Mouse (Mus musculus): ENCODE results near the gene Rnf115. TPM values are rescaled to one million over a fixed set of nuclear protein-coding genes. Genes with fewer than 3 reads are reported as not detected.
"Not testable (repeated sequence)": the region's sequence is repeated elsewhere in the genome, so short reads cannot be mapped to it uniquely, and the experiment has no call there.

The Rnf115 gene
- polyA plus RNA-seq, 1 experiment from 2014 or later: 59.6 TPM

DNA sequence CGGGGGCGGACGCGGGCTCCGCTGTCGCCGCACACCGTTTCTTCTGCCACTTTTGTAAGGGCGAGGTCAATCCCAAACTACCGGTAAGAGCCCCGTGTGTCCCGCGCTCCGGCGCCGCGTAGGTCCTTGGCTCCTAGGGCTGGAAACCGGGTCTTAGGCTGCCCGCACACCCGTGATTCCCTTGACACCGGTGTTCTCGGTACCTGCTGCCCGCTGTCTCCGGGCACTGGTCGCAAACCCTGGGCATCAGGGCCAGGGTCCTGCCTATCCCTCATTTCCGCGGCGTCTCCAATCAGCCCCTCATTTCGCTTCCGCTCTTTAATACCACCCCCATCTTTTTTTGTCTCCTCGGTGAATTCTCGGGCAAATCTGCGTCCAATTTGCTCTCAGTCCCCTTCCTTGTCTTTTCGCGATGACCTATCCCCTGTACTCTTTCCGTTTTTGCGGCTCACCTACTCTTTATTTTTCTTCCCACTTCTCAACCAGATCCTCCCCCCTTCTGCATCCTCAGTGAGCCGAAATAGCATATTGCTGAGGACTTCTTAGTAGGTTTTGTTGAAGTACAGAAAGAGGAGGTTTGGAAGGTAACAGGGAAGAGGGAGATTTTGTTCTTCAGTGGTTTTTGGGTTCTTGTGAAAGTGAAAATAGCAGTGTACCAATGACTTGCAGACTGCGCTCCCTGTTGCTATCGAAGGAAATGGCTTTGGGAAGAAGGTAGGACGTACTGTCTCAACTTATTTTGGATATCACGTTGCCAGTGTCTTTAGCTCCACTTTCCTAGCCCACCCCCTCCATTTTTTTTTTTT lies 567 bp downstream of the Rnf115 start:
- Histone ChIP-seq H3K27ac (peak overlapping the region; percentile 91), H3K4me3 (peak overlapping the region; percentile 90), H3K27me3 (ENCODE audit: insufficient read depth, poor library complexity, severe bottlenecking) (no peaks in the 10 kb centered on the region), H3K4me1 (peaks cover 29% of the 10 kb centered on the region), H3K9me3 (no peaks in the 10 kb centered on the region), H3K36me3 (peaks cover 14% of the 10 kb centered on the region)
- DNase-seq (ENCODE audit: low spot score): no peak
- WGBS: under 1% methylated on average over 42 of the region's 42 CpGs

GRCm38 (mm10) chr3:96728634-96729402 lies 1.4 kb downstream of the Rnf115 start:
- Histone ChIP-seq H3K27me3 (ENCODE audit: insufficient read depth, poor library complexity, severe bottlenecking) (no peaks in the 10 kb centered on the region), H3K9me3 (no peaks in the 10 kb centered on the region), H3K27ac (peak overlapping the region; percentile 91), H3K4me1 (peaks cover 29% of the 10 kb centered on the region), H3K4me3 (peak overlapping the region; percentile 90), H3K36me3 (peaks cover 6% of the 10 kb centered on the region)
- WGBS: 51% methylated on average over 7 of the region's 7 CpGs
- DNase-seq (ENCODE audit: low spot score): peak; percentile 55

DNA sequence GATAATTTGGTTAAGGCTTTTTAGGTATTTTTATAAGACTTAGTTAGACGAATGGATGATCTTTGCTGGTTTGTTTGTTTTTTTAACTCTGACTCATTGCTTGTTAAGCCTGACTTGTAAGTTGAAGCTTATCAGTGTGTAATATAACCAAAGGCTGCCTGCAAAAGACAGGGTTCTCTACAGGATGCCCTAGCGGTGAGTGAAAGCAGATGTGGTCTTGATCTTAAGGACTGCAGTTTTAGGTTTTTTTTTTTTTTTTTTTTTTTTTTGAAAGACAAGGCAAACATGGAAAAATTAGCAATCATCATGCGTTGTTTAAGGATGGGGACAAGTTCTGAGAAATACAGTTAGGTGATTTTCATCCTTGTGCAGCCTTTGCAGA lies 1.9 kb downstream of the Rnf115 start:
- 37% methylated on average over 3 of the region's 3 CpGs for WGBS
- no peak overlapping the region; the same call in 1 of the 2 replicates for H3K4me3 ChIP-seq

DNA sequence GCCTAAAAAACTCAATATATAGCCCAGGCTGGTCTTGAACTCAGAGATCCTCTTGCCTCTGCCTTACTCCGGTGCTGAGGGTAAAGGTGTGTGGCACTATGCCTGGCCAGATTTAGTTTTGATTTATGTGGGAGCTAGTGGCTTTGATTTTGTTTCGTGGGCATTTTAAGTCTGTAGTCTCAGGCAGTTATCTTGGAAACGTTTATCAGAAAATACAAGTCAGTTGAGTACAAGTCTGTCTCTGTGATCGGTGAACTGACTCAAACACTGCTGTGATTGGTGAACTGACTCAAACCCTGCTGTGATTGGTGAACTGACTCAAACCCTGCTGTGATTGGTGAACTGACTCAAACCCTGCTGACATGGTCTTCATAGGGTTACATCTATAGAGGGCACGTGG lies 3.3 kb downstream of the Rnf115 start:
- Histone ChIP-seq H3K27me3 (ENCODE audit: insufficient read depth, poor library complexity, severe bottlenecking) (no peaks in the 10 kb centered on the region), H3K27ac (no peak overlapping the region), H3K36me3 (no peaks in the 10 kb centered on the region), H3K4me1 (peaks cover 32% of the 10 kb centered on the region), H3K4me3 (no peak overlapping the region), H3K9me3 (no peaks in the 10 kb centered on the region)
- no peak for DNase-seq (ENCODE audit: low spot score)
- WGBS: 55% methylated on average over 5 of the region's 5 CpGs

More for the DNA sequence above, 1.9 kb downstream of the Rnf115 start:
- DNase-seq (ENCODE audit: low spot score): no peak
- Histone ChIP-seq H3K27ac (no peak overlapping the region), H3K27me3 (ENCODE audit: insufficient read depth, poor library complexity, severe bottlenecking) (no peaks in the 10 kb centered on the region), H3K9me3 (no peaks in the 10 kb centered on the region), H3K36me3 (peaks cover 5% of the 10 kb centered on the region; the same call in 1 of the 2 replicates), H3K4me1 (peaks cover 30% of the 10 kb centered on the region)

GRCm38 (mm10) chr3:96733984-96734383 lies 6.5 kb downstream of the Rnf115 start:
- Histone ChIP-seq H3K4me3 (no peak overlapping the region), H3K27me3 (ENCODE audit: insufficient read depth, poor library complexity, severe bottlenecking) (no peaks in the 10 kb centered on the region), H3K36me3 (no peaks in the 10 kb centered on the region), H3K27ac (no peak overlapping the region), H3K4me1 (peaks cover 37% of the 10 kb centered on the region), H3K9me3 (no peaks in the 10 kb centered on the region)
- WGBS: 92% methylated on average over 1 of the region's 1 CpGs
- no peak for DNase-seq (ENCODE audit: low spot score)

GRCm38 (mm10) chr3:96735200-96735599 lies 7.7 kb downstream of the Rnf115 start:
- Histone ChIP-seq H3K36me3 (no peaks in the 10 kb centered on the region), H3K4me1 (peaks cover 28% of the 10 kb centered on the region), H3K4me3 (no peak overlapping the region), H3K27me3 (ENCODE audit: insufficient read depth, poor library complexity, severe bottlenecking) (no peaks in the 10 kb centered on the region), H3K27ac (no peak overlapping the region), H3K9me3 (no peaks in the 10 kb centered on the region)
- 81% methylated on average over 2 of the region's 2 CpGs for WGBS
- no peak for DNase-seq (ENCODE audit: low spot score)

GRCm38 (mm10) chr3:96737013-96737740 lies 9.7 kb downstream of the Rnf115 start:
- H3K9me3 ChIP-seq: no peaks in the 10 kb centered on the region
- no peak overlapping the region for H3K4me3 ChIP-seq
- no peaks in the 10 kb centered on the region for H3K36me3 ChIP-seq
- WGBS: 42% methylated on average over 1 of the region's 1 CpGs
- H3K27ac ChIP-seq: no peak overlapping the region
- no peaks in the 10 kb centered on the region for H3K27me3 ChIP-seq (ENCODE audit: insufficient read depth, poor library complexity, severe bottlenecking)
- H3K4me1 ChIP-seq: peaks cover 16% of the 10 kb centered on the region; the same call in 1 of the 2 replicates
- no peak for DNase-seq (ENCODE audit: low spot score)

GRCm38 (mm10) chr3:96737995-96738394 lies 10.5 kb downstream of the Rnf115 start:
- Histone ChIP-seq H3K36me3 (no peaks in the 10 kb centered on the region), H3K4me1 (peaks cover 18% of the 10 kb centered on the region; the same call in 1 of the 2 replicates), H3K4me3 (no peak overlapping the region), H3K9me3 (no peaks in the 10 kb centered on the region), H3K27ac (no peak overlapping the region), H3K27me3 (ENCODE audit: insufficient read depth, poor library complexity, severe bottlenecking) (no peaks in the 10 kb centered on the region)
- 89% methylated on average over 1 of the region's 1 CpGs for WGBS
- no peak for DNase-seq (ENCODE audit: low spot score)

GRCm38 (mm10) chr3:96740279-96740678 lies 12.8 kb downstream of the Rnf115 start:
- H3K27me3 ChIP-seq (ENCODE audit: insufficient read depth, poor library complexity, severe bottlenecking); DNase-seq (ENCODE audit: low spot score): not testable (repeated sequence)
- peaks cover 15% of the 10 kb centered on the region; the same call in 1 of the 2 replicates for H3K4me1 ChIP-seq

GRCm38 (mm10) chr3:96744348-96744747 lies 16.9 kb downstream of the Rnf115 start:
- Histone ChIP-seq H3K4me3 (no peak overlapping the region), H3K9me3 (no peaks in the 10 kb centered on the region), H3K27me3 (ENCODE audit: insufficient read depth, poor library complexity, severe bottlenecking) (no peaks in the 10 kb centered on the region), H3K4me1 (peaks cover 9% of the 10 kb centered on the region; the same call in 1 of the 2 replicates), H3K27ac (no peak overlapping the region), H3K36me3 (no peaks in the 10 kb centered on the region)
- no peak for DNase-seq (ENCODE audit: low spot score)
- WGBS: 99% methylated on average over 3 of the region's 3 CpGs

More at GRCm38 (mm10) chr3:96740279-96740678, 12.8 kb downstream of the Rnf115 start:
- not testable (repeated sequence) for H3K36me3 ChIP-seq, H3K9me3 ChIP-seq, H3K27ac ChIP-seq, H3K4me3 ChIP-seq

- WGBS: 48% methylated on average over 1 of the region's 1 CpGs
- no peak for DNase-seq (ENCODE audit: low spot score)
Measured at GRCm38 (mm10) chr3:96746829-96747228, 19.4 kb downstream of the Rnf115 start.

GRCm38 (mm10) chr3:96755935-96756334 lies 28.5 kb downstream of the Rnf115 start:
- Histone ChIP-seq H3K9me3 (no peaks in the 10 kb centered on the region), H3K27ac (no peak overlapping the region), H3K4me1 (peaks cover 6% of the 10 kb centered on the region; the same call in 1 of the 2 replicates), H3K4me3 (no peak overlapping the region), H3K27me3 (ENCODE audit: insufficient read depth, poor library complexity, severe bottlenecking) (no peaks in the 10 kb centered on the region), H3K36me3 (peaks cover 4% of the 10 kb centered on the region; the same call in 1 of the 2 replicates)
- DNase-seq (ENCODE audit: low spot score): no peak
- 98% methylated on average over 1 of the region's 1 CpGs for WGBS

More at GRCm38 (mm10) chr3:96746829-96747228, 19.4 kb downstream of the Rnf115 start:
- no peak overlapping the region for H3K4me3 ChIP-seq
- H3K27me3 ChIP-seq (ENCODE audit: insufficient read depth, poor library complexity, severe bottlenecking): no peaks in the 10 kb centered on the region
- no peaks in the 10 kb centered on the region for H3K36me3 ChIP-seq
- no peaks in the 10 kb centered on the region for H3K9me3 ChIP-seq
- peaks cover 9% of the 10 kb centered on the region; the same call in 1 of the 2 replicates for H3K4me1 ChIP-seq
- H3K27ac ChIP-seq: no peak overlapping the region

Data from heart, embryonic 10.5 days (tissue).